Mouse (Mus musculus) C2C12 (cell line): ENCODE measurements around the gene Myo10.

Experiments used
- CEBPB ChIP-seq: IDR thresholded peaks from one replicate; pipeline ENCODE4 v1.6.1; 2011; ENCODE audit warnings: low read depth, mild to moderate bottlenecking, control low read depth, moderate library complexity
- CTCF ChIP-seq: IDR thresholded peaks from one replicate; pipeline ENCODE4 v1.5.1; 2011; ENCODE audit not compliant: control insufficient read depth, insufficient read depth, insufficient read length
- MAX ChIP-seq: IDR thresholded peaks from one replicate; pipeline ENCODE4 v1.6.1; 2011; ENCODE audit warnings: mild to moderate bottlenecking, control low read depth
- MYOD1 ChIP-seq: IDR thresholded peaks from one replicate; pipeline ENCODE4 v1.6.1; 2011; ENCODE audit warnings: low read depth; ENCODE audit not compliant: control insufficient read depth, insufficient read length
- MYOG ChIP-seq: IDR thresholded peaks from one replicate; pipeline ENCODE4 v1.6.1; 2011; ENCODE audit not compliant: control insufficient read depth, insufficient read length; ENCODE audit errors: extremely low read depth
- USF1 ChIP-seq: IDR thresholded peaks from one replicate; pipeline ENCODE4 v1.6.1; 2011; ENCODE audit warnings: low read depth, mild to moderate bottlenecking, control low read depth, moderate library complexity

- no peak for TF ChIP-seq CTCF
- no peak for TF ChIP-seq MYOG
- no peak for TF ChIP-seq MAX
- no peak for TF ChIP-seq USF1
- no peak for TF ChIP-seq MYOD1
- TF ChIP-seq CEBPB = peak; percentile 52
Measured at GRCm38 (mm10) chr15:25631332-25631731, 9.0 kb downstream of the Myo10 start.
